Mouse (Mus musculus): ENCODE measurements at regions not wholly inside any gene's neighbourhood (a gene's known extent, or its start where the extent isn't known, plus 50 kb on each side); places are given as distances from the start of the nearest gene placed in this dataset.

GRCm38 (mm10) chr9:32868936-32869335 is 232.9 kb downstream of the Ets1 start:
- no peak for TF ChIP-seq POLR2AphosphoS2 (IDR thresholded peaks at IDR 0.05; ENCODE audit: low read depth, low read length)
- TF ChIP-seq CHD1 (IDR thresholded peaks at IDR 0.05; ENCODE audit: low read depth, low read length), result no peak
- TF ChIP-seq MAZ (IDR thresholded peaks at IDR 0.05; ENCODE audit: low read depth, low read length), result no peak
- no peak for TF ChIP-seq POLR2A (IDR thresholded peaks at IDR 0.05; ENCODE audit: low read depth, low read length)
- TF ChIP-seq JUND (conservative IDR thresholded peaks at IDR 0.05; ENCODE audit: low read depth, low read length), result no peak
- no peak for TF ChIP-seq CTCF (conservative IDR thresholded peaks at IDR 0.05 in 1 of 2, IDR thresholded peaks at IDR 0.05 in 1 of 2; ENCODE audit: low read depth in 2 of 2, low read length in 2 of 2)
- no peak for TF ChIP-seq USF2 (conservative IDR thresholded peaks at IDR 0.05; ENCODE audit: low read depth, low read length)
- TF ChIP-seq ZMIZ1 (IDR thresholded peaks at IDR 0.05; ENCODE audit: low read depth, low read length), result no peak
- TF ChIP-seq EP300 (IDR thresholded peaks at IDR 0.05; ENCODE audit: low read length), result no peak
- no peak for TF ChIP-seq ETS1 (conservative IDR thresholded peaks at IDR 0.05; ENCODE audit: low read depth, low read length)
- TF ChIP-seq HCFC1 (IDR thresholded peaks at IDR 0.05; ENCODE audit: low read depth, low read length), result no peak
